Mouse (Mus musculus) midbrain, embryonic 16.5 days (tissue): Measurements from ENCODE around the gene Csrp1. TPM values are rescaled to one million over a fixed set of nuclear protein-coding genes. Genes with fewer than 3 reads are reported as not detected.

ENCODE experiments used
- ATAC-seq: fragments of 200-750 bp; cut with Nextera tagmentation; 2 replicates; pipeline ENCODE4 v1.8.0; 2017; ENCODE audit warnings: moderate TSS enrichment
- H3K27ac ChIP-seq: fragments of 300-500 bp; sonication (generic); 2 replicates; pipeline ENCODE4 v1.5.1; 2014; ENCODE audit warnings: mild to moderate bottlenecking, low read length, mixed read lengths
- H3K27me3 ChIP-seq: fragments of 300-500 bp; sonication (generic); 2 replicates; pipeline ENCODE4 v1.6.1; 2014; ENCODE audit warnings: low read depth, low read length, mixed read lengths; ENCODE audit not compliant: control insufficient read depth, insufficient read depth
- H3K36me3 ChIP-seq: fragments of 300-500 bp; sonication (generic); 2 replicates; pipeline ENCODE4 v1.6.1; 2014; ENCODE audit warnings: mild to moderate bottlenecking, low read length, moderate library complexity, mixed read lengths; ENCODE audit not compliant: control insufficient read depth, insufficient read depth
- H3K4me1 ChIP-seq: fragments of 300-500 bp; sonication (generic); 2 replicates; pipeline ENCODE4 v1.6.1; 2014; ENCODE audit warnings: mild to moderate bottlenecking, low read length, mixed read lengths; ENCODE audit not compliant: control insufficient read depth, insufficient read depth
- H3K4me2 ChIP-seq: fragments of 300-500 bp; sonication (generic); 2 replicates; pipeline ENCODE4 v1.6.1; 2014; ENCODE audit warnings: mild to moderate bottlenecking, low read length, mixed read lengths
- H3K4me3 ChIP-seq: fragments of 300-500 bp; sonication (generic); 2 replicates; pipeline ENCODE4 v1.5.1; 2014; ENCODE audit warnings: low read depth, mild to moderate bottlenecking, low read length, moderate library complexity, mixed read lengths
- H3K9ac ChIP-seq: fragments of 300-500 bp; sonication (generic); 2 replicates; pipeline ENCODE4 v1.6.1; 2014; ENCODE audit warnings: low read depth, low read length, mixed read lengths
- H3K9me3 ChIP-seq: fragments of 300-500 bp; sonication (generic); replicated peaks from 2 replicates; pipeline ENCODE4 v1.6.1; 2014; ENCODE audit warnings: mild to moderate bottlenecking, low read length, mixed read lengths; ENCODE audit not compliant: control insufficient read depth, poor library complexity, severe bottlenecking
- WGBS: fragments of 180-500 bp; shearing (Covaris S2); extraction: QIAGEN DNeasy Blood & Tissue Kit; methylation state at CpG from one replicate; pipeline ENCODE4 v1.1.7; 2014; 5-methylcytosine and 5-hydroxymethylcytosine counted together
- polyA plus RNA-seq: library from polyadenylated mRNA; unstranded; fragments of >200 nt; fragmentation: Nextera tagmentation; extraction: Ambion mirVana; gene quantifications from 2 replicates; pipeline ENCODE4 v1.2.1, GENCODE M21; 2015

Gene Csrp1
- polyA plus RNA-seq, 1 experiment from 2014 or later, result 13.1 TPM

- Histone ChIP-seq H3K4me3 (no peak overlapping the region), H3K9ac (no peak overlapping the region), H3K36me3 (no peaks in the 10 kb centered on the region), H3K9me3 (no peaks in the 10 kb centered on the region), H3K4me2 (no peak overlapping the region), H3K4me1 (peaks cover 14% of the 10 kb centered on the region), H3K27ac (no peak overlapping the region), H3K27me3 (peaks cover 6% of the 10 kb centered on the region; the same call in 1 of the 2 replicates)
- WGBS, result 75% methylated on average over 6 of the region's 6 CpGs
- no peak for ATAC-seq
These were observed 29.0 kb upstream of the Csrp1 start for GRCm38 (mm10) chr1:135690784-135691416.

GRCm38 (mm10) chr1:135691417-135691815, 28.4 kb upstream of the Csrp1 start:
- peaks cover 13% of the 10 kb centered on the region for H3K4me1 ChIP-seq
- H3K9ac ChIP-seq, result no peak overlapping the region
- H3K4me2 ChIP-seq, result no peak overlapping the region
- no peak overlapping the region for H3K27ac ChIP-seq
- 55% methylated on average over 10 of the region's 10 CpGs for WGBS
- H3K27me3 ChIP-seq, result peaks cover 6% of the 10 kb centered on the region; the same call in 1 of the 2 replicates
- ATAC-seq, result no peak
- no peaks in the 10 kb centered on the region for H3K9me3 ChIP-seq
- H3K4me3 ChIP-seq, result no peak overlapping the region
- no peaks in the 10 kb centered on the region for H3K36me3 ChIP-seq

- no peak for ATAC-seq
These were observed 25.7 kb upstream of the Csrp1 start for GRCm38 (mm10) chr1:135694181-135694580.

GRCm38 (mm10) chr1:135697462-135697861, 22.4 kb upstream of the Csrp1 start:
- H3K9me3 ChIP-seq, result no peaks in the 10 kb centered on the region
- no peaks in the 10 kb centered on the region for H3K27me3 ChIP-seq
- H3K27ac ChIP-seq, result no peak overlapping the region
- H3K4me3 ChIP-seq, result no peak overlapping the region
- no peak for ATAC-seq
- H3K4me2 ChIP-seq, result no peak overlapping the region
- WGBS, result 79% methylated on average over 4 of the region's 4 CpGs
- no peaks in the 10 kb centered on the region for H3K36me3 ChIP-seq
- peaks cover 9% of the 10 kb centered on the region; the same call in 1 of the 2 replicates for H3K4me1 ChIP-seq
- H3K9ac ChIP-seq, result no peak overlapping the region

More at GRCm38 (mm10) chr1:135694181-135694580, 25.7 kb upstream of the Csrp1 start:
- WGBS, result 52% methylated on average over 11 of the region's 11 CpGs
- Histone ChIP-seq H3K4me3 (no peak overlapping the region), H3K27ac (no peak overlapping the region), H3K9me3 (no peaks in the 10 kb centered on the region), H3K4me1 (peaks cover 5% of the 10 kb centered on the region; the same call in 1 of the 2 replicates), H3K36me3 (no peaks in the 10 kb centered on the region), H3K4me2 (no peak overlapping the region), H3K27me3 (peaks cover 3% of the 10 kb centered on the region; the same call in 1 of the 2 replicates), H3K9ac (no peak overlapping the region)

- 30% methylated on average over 6 of the region's 6 CpGs for WGBS
- H3K9me3 ChIP-seq, result no peaks in the 10 kb centered on the region
- no peak overlapping the region for H3K4me2 ChIP-seq
- no peaks in the 10 kb centered on the region for H3K36me3 ChIP-seq
- H3K27ac ChIP-seq, result no peak overlapping the region
- no peaks in the 10 kb centered on the region for H3K27me3 ChIP-seq
- H3K9ac ChIP-seq, result no peak overlapping the region
- ATAC-seq, result no peak
- H3K4me3 ChIP-seq, result no peak overlapping the region
- H3K4me1 ChIP-seq, result peaks cover 9% of the 10 kb centered on the region; the same call in 1 of the 2 replicates
These were observed 21.8 kb upstream of the Csrp1 start for GRCm38 (mm10) chr1:135698046-135698445.

- Histone ChIP-seq H3K4me1 (peaks cover 9% of the 10 kb centered on the region; the same call in 1 of the 2 replicates), H3K9me3 (no peaks in the 10 kb centered on the region), H3K4me2 (peak overlapping the region; percentile 79), H3K27me3 (no peaks in the 10 kb centered on the region), H3K4me3 (peak overlapping the region; percentile 41; the same call in 1 of the 2 replicates), H3K36me3 (no peaks in the 10 kb centered on the region), H3K27ac (no peak overlapping the region), H3K9ac (peak overlapping the region; percentile 57; the same call in 1 of the 2 replicates)
- no peak; the same call in 1 of the 2 replicates for ATAC-seq
- 8% methylated on average over 11 of the region's 11 CpGs for whole genome bisulfite sequencing
These were observed 21.4 kb upstream of the Csrp1 start for GRCm38 (mm10) chr1:135698451-135698921.

- peak; percentile 74 for ATAC-seq
- Histone ChIP-seq H3K4me2 (peak overlapping the region; percentile 79), H3K27me3 (no peaks in the 10 kb centered on the region), H3K27ac (no peak overlapping the region; the same call in 1 of the 2 replicates), H3K4me3 (peak overlapping the region; percentile 41), H3K36me3 (no peaks in the 10 kb centered on the region), H3K4me1 (peaks cover 9% of the 10 kb centered on the region; the same call in 1 of the 2 replicates), H3K9ac (peak overlapping the region; percentile 57), H3K9me3 (no peaks in the 10 kb centered on the region)
- WGBS, result under 1% methylated on average over 29 of the region's 29 CpGs
These were observed 20.7 kb upstream of the Csrp1 start for GRCm38 (mm10) chr1:135698996-135699705.

GRCm38 (mm10) chr1:135699892-135700291, 20.0 kb upstream of the Csrp1 start:
- WGBS, result 59% methylated on average over 2 of the region's 2 CpGs
- ATAC-seq, result no peak
- Histone ChIP-seq H3K4me3 (no peak overlapping the region), H3K36me3 (no peaks in the 10 kb centered on the region), H3K27ac (no peak overlapping the region), H3K4me1 (peaks cover 9% of the 10 kb centered on the region; the same call in 1 of the 2 replicates), H3K4me2 (peak overlapping the region; percentile 79; the same call in 1 of the 2 replicates), H3K27me3 (no peaks in the 10 kb centered on the region), H3K9me3 (no peaks in the 10 kb centered on the region), H3K9ac (peak overlapping the region; percentile 57; the same call in 1 of the 2 replicates)
